Mouse (Mus musculus) stomach, postnatal 0 days (tissue): ENCODE measurements around the gene Dab1. TPM values are rescaled to one million over a fixed set of nuclear protein-coding genes. Genes with fewer than 3 reads are reported as not detected.

Experiments used
- ATAC-seq: fragments of 200-750 bp; cut with Nextera tagmentation; 2 replicates; pipeline ENCODE4 v1.8.0; 2017; ENCODE audit not compliant: low FRiP score, low TSS enrichment
- DNase-seq: peaks from one replicate; pipeline ENCODE4 v3.0.0-alpha.2; 2016; ENCODE audit warnings: low spot score
- H3K27ac ChIP-seq: fragments of 300-500 bp; sonication (generic); replicated peaks from 2 replicates; pipeline ENCODE4 v1.5.1; 2014; ENCODE audit warnings: mild to moderate bottlenecking, control low read depth
- H3K27me3 ChIP-seq: fragments of 300-500 bp; sonication (generic); 2 replicates; pipeline ENCODE4 v1.6.1; 2014; ENCODE audit warnings: low read length; ENCODE audit not compliant: control insufficient read depth, insufficient read depth
- H3K36me3 ChIP-seq: fragments of 300-500 bp; sonication (generic); 2 replicates; pipeline ENCODE4 v1.6.1; 2014; ENCODE audit warnings: low read length, mixed read lengths; ENCODE audit not compliant: control insufficient read depth, insufficient read depth
- H3K4me1 ChIP-seq: fragments of 300-500 bp; sonication (generic); replicated peaks from 2 replicates; pipeline ENCODE4 v1.6.1; 2014; ENCODE audit warnings: antibody characterized with exemption; ENCODE audit not compliant: control insufficient read depth, insufficient read depth
- H3K4me2 ChIP-seq: fragments of 300-500 bp; sonication (generic); replicated peaks from 2 replicates; pipeline ENCODE4 v1.6.1; 2014; ENCODE audit warnings: low read depth, mild to moderate bottlenecking, control low read depth, moderate library complexity
- H3K4me3 ChIP-seq: fragments of 300-500 bp; sonication (generic); 2 replicates; pipeline ENCODE4 v1.5.1; 2014; ENCODE audit warnings: low read depth, low read length, control low read depth
- H3K9ac ChIP-seq: fragments of 300-500 bp; sonication (generic); 2 replicates; pipeline ENCODE4 v1.6.1; 2014; ENCODE audit warnings: mild to moderate bottlenecking, low read length, control low read depth, mixed read lengths
- H3K9me3 ChIP-seq: fragments of 300-500 bp; sonication (generic); 2 replicates; pipeline ENCODE4 v1.6.1; 2016; ENCODE audit warnings: low read length; ENCODE audit not compliant: control insufficient read depth
- CTCF ChIP-seq: IDR thresholded peaks from 2 replicates; pipeline ENCODE4 v1.5.1; 2016; ENCODE audit warnings: antibody characterized with exemption, low read depth, mild to moderate bottlenecking, moderate library complexity
- EP300 ChIP-seq: optimal IDR thresholded peaks from 2 replicates; pipeline ENCODE3; 2016; ENCODE audit warnings: antibody characterized with exemption
- WGBS: fragments of 180-500 bp; shearing (Covaris S2); extraction: QIAGEN DNeasy Blood & Tissue Kit; methylation state at CpG from one replicate; pipeline ENCODE4 v1.1.7; 2014; 5-methylcytosine and 5-hydroxymethylcytosine counted together
- polyA plus RNA-seq: library from polyadenylated mRNA; unstranded; fragments of >200 nt; fragmentation: Nextera tagmentation; extraction: Ambion mirVana; gene quantifications from 2 replicates; pipeline ENCODE4 v1.2.1, GENCODE M21; 2015

Dab1 gene
- polyA plus RNA-seq, 1 experiment from 2014 or later = 7.4 TPM

DNA sequence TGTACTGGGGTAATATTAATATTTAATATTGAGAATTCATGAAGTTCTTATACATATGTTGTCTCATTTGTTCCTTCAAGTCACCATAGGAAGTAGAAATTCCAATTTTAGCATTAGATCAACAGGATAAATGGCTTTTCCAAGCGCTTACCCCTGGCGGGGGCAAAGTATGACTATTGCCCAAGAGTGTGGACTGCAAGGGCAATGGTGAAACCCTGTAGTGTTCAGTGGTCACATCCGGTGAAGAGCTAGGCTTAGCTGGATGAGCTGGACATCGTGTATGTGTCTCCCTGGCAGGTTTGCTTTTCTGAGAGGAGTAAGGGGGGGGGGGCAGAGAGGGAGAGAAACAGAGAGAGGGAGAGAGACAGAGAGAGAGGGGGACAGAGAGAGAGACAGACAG is 819.6 kb downstream of the Dab1 start:
- WGBS = 84% methylated on average over 4 of the region's 4 CpGs
- no peaks in the 10 kb centered on the region for H3K27me3 ChIP-seq
- no peak for ATAC-seq
- no peak for TF ChIP-seq EP300
- no peak for TF ChIP-seq CTCF
- no peak overlapping the region for H3K4me2 ChIP-seq
- H3K9ac ChIP-seq = no peak overlapping the region
- no peaks in the 10 kb centered on the region for H3K36me3 ChIP-seq
- no peak overlapping the region for H3K27ac ChIP-seq
- H3K4me1 ChIP-seq = no peaks in the 10 kb centered on the region
- no peaks in the 10 kb centered on the region for H3K9me3 ChIP-seq
- no peak for DNase-seq
- no peak overlapping the region for H3K4me3 ChIP-seq

DNA sequence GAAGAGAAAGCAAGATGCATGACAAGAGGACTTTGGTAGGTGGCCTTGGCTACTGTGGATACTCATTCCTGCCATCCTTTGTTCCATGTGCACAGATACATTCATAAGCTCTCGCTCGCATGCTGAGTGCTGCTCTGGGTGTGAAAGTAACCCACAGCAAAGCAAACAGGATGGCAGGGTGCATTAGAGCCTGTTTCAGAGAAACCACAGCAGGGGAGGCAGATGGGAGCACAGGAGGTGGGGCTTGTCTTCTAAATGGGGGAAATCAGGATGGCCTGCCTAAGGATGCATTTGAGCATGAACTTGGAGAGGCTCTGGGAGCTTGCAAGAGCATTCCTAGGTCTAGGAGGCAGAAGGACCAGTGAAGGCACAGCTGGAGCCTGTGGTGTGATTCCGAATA is 820.5 kb downstream of the Dab1 start:
- TF ChIP-seq CTCF = no peak
- 87% methylated on average over 3 of the region's 3 CpGs for WGBS

DNA sequence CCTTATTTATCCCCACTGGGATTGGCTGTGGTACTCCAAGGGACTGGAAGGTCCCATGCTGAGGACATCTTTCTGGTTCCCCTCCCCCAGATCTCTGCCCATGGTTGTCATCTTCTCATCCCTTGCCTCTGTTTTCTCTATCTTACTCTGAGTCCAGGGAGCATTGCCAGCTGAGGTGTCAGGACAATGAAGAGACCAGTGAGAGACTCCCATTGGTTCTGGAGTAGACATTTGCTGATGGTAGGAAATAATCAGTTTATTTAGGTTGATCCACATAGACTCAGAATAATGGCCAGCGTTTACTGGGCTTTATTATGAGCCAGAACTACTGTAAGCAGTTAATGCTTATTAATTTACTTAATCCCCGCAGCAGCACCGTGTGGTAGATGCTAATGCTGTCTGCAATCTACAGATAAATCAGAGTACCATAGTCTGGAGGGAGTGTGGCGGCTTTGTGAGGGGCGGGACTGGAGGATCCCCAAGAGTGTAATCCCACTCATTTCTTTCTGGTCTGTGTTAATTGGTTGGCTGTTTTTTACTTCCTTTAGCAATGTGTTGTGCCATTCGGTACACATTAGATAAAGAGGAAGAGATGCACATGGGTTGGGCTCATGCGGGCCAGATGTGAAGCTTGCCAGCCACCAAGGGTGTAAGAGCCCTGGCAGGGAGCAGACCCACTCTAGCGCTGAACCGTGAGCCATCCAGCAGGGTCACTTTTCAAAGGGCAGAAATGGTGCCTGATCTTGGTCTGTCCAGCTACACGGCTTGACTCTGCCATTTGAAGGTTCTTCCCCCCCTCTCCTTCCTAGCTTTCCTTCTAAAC is 824.0 kb downstream of the Dab1 start:
- no peaks in the 10 kb centered on the region for H3K27me3 ChIP-seq
- no peak overlapping the region for H3K9ac ChIP-seq
- no peak overlapping the region for H3K4me2 ChIP-seq
- no peaks in the 10 kb centered on the region for H3K9me3 ChIP-seq
- no peaks in the 10 kb centered on the region for H3K4me1 ChIP-seq
- no peak for TF ChIP-seq CTCF
- no peak for TF ChIP-seq EP300
- no peaks in the 10 kb centered on the region for H3K36me3 ChIP-seq
- no peak overlapping the region for H3K4me3 ChIP-seq
- ATAC-seq (no peak), DNase-seq (no peak)
- no peak overlapping the region for H3K27ac ChIP-seq
- WGBS = 73% methylated on average over 10 of the region's 10 CpGs

More for the DNA sequence above, 820.5 kb downstream of the Dab1 start:
- Histone ChIP-seq H3K36me3 (no peaks in the 10 kb centered on the region), H3K4me3 (no peak overlapping the region), H3K4me2 (no peak overlapping the region), H3K9me3 (no peaks in the 10 kb centered on the region), H3K4me1 (no peaks in the 10 kb centered on the region), H3K27me3 (no peaks in the 10 kb centered on the region), H3K27ac (no peak overlapping the region), H3K9ac (no peak overlapping the region)
- no peak for ATAC-seq
- DNase-seq = no peak

DNA sequence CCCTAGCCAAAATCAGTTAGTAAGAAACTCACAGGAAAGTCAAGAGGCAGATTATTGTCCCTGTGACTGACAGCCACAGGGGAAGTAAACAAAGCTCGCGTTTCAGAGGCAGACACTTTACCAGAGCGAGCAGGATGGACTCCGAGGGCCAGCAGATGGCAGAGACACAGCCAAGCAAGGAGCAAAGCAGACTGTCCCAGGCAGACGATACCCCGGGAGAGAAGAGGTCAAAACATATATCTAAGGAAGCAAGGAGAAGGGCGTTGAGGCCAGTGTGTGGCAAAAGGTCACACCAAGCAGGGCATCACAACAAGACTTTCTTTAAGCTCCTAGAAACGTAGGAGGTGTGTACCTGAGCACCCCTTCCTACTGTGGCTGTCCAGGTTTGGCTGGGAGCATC is 824.6 kb downstream of the Dab1 start:
- 17% methylated on average over 8 of the region's 8 CpGs for WGBS
- Histone ChIP-seq H3K9ac (no peak overlapping the region), H3K4me2 (no peak overlapping the region), H3K4me1 (no peaks in the 10 kb centered on the region), H3K9me3 (no peaks in the 10 kb centered on the region), H3K4me3 (no peak overlapping the region), H3K36me3 (no peaks in the 10 kb centered on the region), H3K27me3 (no peaks in the 10 kb centered on the region), H3K27ac (no peak overlapping the region)
- TF ChIP-seq EP300 (no peak), CTCF (no peak)
- DNase-seq (no peak), ATAC-seq (no peak)

DNA sequence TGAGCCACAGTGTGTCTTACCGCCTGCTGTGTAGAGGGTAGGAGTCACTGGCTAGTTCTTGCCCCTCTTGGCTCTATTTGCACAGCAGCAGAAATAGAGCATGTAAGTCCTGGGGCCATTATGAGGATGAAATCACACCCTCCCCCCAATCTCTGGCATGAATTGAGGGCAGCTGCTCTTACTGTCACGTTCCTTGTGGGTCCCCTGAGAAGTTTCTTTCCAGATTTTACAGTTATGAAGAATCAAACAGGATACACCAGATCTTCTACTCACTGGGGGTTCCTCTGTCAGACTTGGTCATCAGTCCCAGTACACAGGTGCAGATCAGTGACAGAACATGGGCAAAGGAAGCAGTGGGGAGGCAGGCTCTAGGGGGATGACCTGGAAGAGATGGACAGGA is 825.8 kb downstream of the Dab1 start:
- TF ChIP-seq EP300 = no peak
- no peak for TF ChIP-seq CTCF
- Histone ChIP-seq H3K9ac (no peak overlapping the region), H3K27me3 (no peaks in the 10 kb centered on the region), H3K9me3 (no peaks in the 10 kb centered on the region), H3K4me2 (no peak overlapping the region), H3K27ac (no peak overlapping the region), H3K4me3 (no peak overlapping the region), H3K4me1 (no peaks in the 10 kb centered on the region), H3K36me3 (no peaks in the 10 kb centered on the region)
- 70% methylated on average over 2 of the region's 2 CpGs for WGBS
- no peak for ATAC-seq
- DNase-seq = no peak

DNA sequence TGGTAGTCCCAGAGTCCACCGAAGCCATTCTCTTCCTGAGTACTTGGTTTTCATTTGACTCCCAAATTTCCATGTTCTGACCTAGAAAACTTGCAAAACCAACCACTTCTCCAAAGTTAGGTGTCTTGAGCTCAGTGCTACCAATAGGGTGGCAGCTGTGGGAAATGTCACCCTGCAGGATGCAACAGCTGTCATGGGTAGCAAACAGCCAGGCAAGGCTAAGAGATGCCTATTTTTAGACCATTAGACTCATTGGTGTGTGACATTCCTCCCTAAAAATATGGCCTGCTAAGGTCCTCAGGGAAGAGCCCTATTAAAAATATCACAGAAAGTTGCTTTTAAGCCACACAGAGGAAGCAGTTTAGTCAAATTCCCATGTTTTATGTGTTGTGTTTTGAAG is 829.0 kb downstream of the Dab1 start:
- no peak overlapping the region for H3K4me2 ChIP-seq
- TF ChIP-seq CTCF (no peak), EP300 (no peak)
- WGBS = 94% methylated on average over 1 of the region's 1 CpGs
- no peaks in the 10 kb centered on the region for H3K27me3 ChIP-seq
- no peaks in the 10 kb centered on the region for H3K9me3 ChIP-seq
- H3K4me3 ChIP-seq = no peak overlapping the region
- no peak overlapping the region for H3K9ac ChIP-seq
- DNase-seq (no peak), ATAC-seq (no peak)
- no peak overlapping the region for H3K27ac ChIP-seq
- H3K36me3 ChIP-seq = no peaks in the 10 kb centered on the region
- no peaks in the 10 kb centered on the region for H3K4me1 ChIP-seq
